Mouse (Mus musculus) embryonic facial prominence, embryonic 14.5 days (tissue): ENCODE measurements around the gene Mcm3ap. TPM values are rescaled to one million over a fixed set of nuclear protein-coding genes. Genes with fewer than 3 reads are reported as not detected.

Source experiments
- ATAC-seq: fragments of 200-750 bp; cut with Nextera tagmentation; 2 replicates; pipeline ENCODE4 v1.8.0; 2017; ENCODE audit warnings: low read depth, moderate number of reproducible peaks, moderate TSS enrichment
- DNase-seq: peaks from one replicate; pipeline ENCODE4 v3.0.0-alpha.2; 2015; ENCODE audit warnings: low spot score
- H3K27ac ChIP-seq: fragments of 300-500 bp; sonication (generic); replicated peaks from 2 replicates; pipeline ENCODE4 v1.5.1; 2014; ENCODE audit warnings: low read depth, mild to moderate bottlenecking, low read length, moderate library complexity
- H3K27me3 ChIP-seq: fragments of 300-500 bp; sonication (generic); replicated peaks from 2 replicates; pipeline ENCODE4 v1.6.1; 2014; ENCODE audit warnings: low read length; ENCODE audit not compliant: control insufficient read depth, insufficient read depth
- H3K36me3 ChIP-seq: fragments of 300-500 bp; sonication (generic); 2 replicates; pipeline ENCODE4 v1.6.1; 2014; ENCODE audit warnings: low read length, mixed read lengths; ENCODE audit not compliant: control insufficient read depth, insufficient read depth
- H3K4me1 ChIP-seq: fragments of 300-500 bp; sonication (generic); 2 replicates; pipeline ENCODE4 v1.6.1; 2014; ENCODE audit warnings: antibody characterized with exemption, low read length; ENCODE audit not compliant: control insufficient read depth, insufficient read depth
- H3K4me2 ChIP-seq: fragments of 300-500 bp; sonication (generic); 2 replicates; pipeline ENCODE4 v1.6.1; 2014; ENCODE audit warnings: low read depth, mild to moderate bottlenecking, low read length, moderate library complexity, mixed read lengths
- H3K4me3 ChIP-seq: fragments of 300-500 bp; sonication (generic); 2 replicates; pipeline ENCODE4 v1.5.1; 2014; ENCODE audit warnings: low read depth, mild to moderate bottlenecking, low read length
- H3K9ac ChIP-seq: fragments of 300-500 bp; sonication (generic); 2 replicates; pipeline ENCODE4 v1.6.1; 2014; ENCODE audit warnings: low read depth, mild to moderate bottlenecking, low read length, moderate library complexity, mixed read lengths
- H3K9me3 ChIP-seq: fragments of 300-500 bp; sonication (generic); 2 replicates; pipeline ENCODE4 v1.6.1; 2016; ENCODE audit warnings: low read length; ENCODE audit not compliant: control insufficient read depth
- WGBS: fragments of 180-500 bp; shearing (Covaris S2); extraction: QIAGEN DNeasy Blood & Tissue Kit; methylation state at CpG from one replicate; pipeline ENCODE4 v1.1.7; 2014; 5-methylcytosine and 5-hydroxymethylcytosine counted together
- polyA plus RNA-seq: library from polyadenylated mRNA; unstranded; fragments of >200 nt; fragmentation: Nextera tagmentation; extraction: Ambion mirVana; gene quantifications from 2 replicates; pipeline ENCODE4 v1.2.1, GENCODE M21; 2014

Gene Mcm3ap
- polyA plus RNA-seq, 1 experiment from 2014 or later: 53.1 TPM

DNA sequence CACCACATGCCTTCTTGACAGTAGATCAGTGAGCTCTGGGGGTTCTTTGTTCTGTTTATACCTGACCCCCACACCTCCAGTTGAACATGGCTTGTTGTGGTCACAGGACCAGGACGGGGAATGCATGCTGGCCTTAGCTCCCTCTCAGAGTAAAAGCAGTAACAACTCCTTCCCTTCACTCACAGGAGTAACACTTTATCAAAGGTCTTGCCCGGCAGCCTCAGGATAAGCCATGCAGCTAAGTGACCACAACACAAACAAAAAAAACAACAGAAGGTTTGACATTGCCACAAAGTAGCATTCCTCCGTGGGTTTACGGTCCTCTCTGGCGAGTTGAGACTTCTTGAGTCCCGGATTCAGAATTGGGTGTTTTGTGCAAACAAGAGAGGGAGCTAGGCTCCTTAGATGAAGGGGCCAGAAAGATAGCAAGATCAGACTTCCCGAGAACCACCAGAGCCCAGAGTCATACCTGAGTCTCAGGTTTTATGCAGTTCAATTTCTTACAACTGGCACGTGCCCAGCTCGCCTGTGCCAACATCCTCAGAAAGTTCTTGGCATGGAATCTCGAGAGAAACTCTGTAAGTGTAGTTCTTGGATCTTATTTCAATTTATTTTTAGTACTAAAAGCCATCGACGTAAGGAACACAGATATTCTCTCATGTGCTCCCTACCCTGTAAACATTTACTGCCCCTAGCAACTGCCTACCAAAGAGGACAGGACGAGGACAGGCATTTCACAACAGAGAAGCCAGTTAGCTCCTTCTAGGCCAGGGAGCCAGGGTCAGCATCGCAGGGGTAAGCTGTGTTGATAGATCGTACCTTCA, 21.1 kb upstream of the Mcm3ap start:
- Histone ChIP-seq H3K4me3 (no peak overlapping the region), H3K4me2 (no peak overlapping the region), H3K9me3 (no peaks in the 10 kb centered on the region), H3K27me3 (no peaks in the 10 kb centered on the region), H3K4me1 (no peaks in the 10 kb centered on the region), H3K27ac (no peak overlapping the region), H3K9ac (no peak overlapping the region), H3K36me3 (no peaks in the 10 kb centered on the region)
- ATAC-seq (no peak), DNase-seq (peak; percentile 35)
- 68% methylated on average over 15 of the region's 15 CpGs for WGBS

GRCm38 (mm10) chr10:76448851-76449250, 19.9 kb upstream of the Mcm3ap start, which contains the start of gene 2610028H24Rik:
2610028H24Rik (plus strand) TSS chr10:76449081.
- WGBS: 56% methylated on average over 5 of the region's 5 CpGs
- Histone ChIP-seq H3K4me3 (no peak within 1 kb of the TSS), H3K9me3 (no peaks in the 10 kb centered on the region), H3K27ac (no peak within 1 kb of the TSS), H3K36me3 (no peaks in the 10 kb centered on the region), H3K9ac (no peak within 1 kb of the TSS), H3K27me3 (no peaks in the 10 kb centered on the region), H3K4me1 (no peaks in the 10 kb centered on the region), H3K4me2 (no peak within 1 kb of the TSS)
- DNase-seq (no peak), ATAC-seq (no peak)

DNA sequence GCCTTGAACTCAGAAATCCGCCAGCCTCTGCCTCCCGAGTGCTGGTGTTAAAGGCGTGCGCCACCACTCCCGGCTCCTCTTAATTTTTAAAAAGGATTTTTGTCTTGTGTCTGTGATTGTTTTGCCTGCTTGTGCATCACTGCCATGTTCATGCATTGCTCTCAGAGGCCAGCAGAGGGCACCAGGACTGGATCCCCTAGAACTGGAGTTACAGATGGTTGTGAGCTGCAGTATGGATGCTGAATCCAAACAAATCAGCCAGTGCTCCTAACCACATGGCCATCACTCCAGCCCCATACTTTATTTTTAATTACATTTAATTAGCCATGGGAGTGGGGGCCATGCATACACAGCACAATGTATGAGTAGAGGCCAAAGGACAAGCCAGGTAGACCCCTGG, 13.4 kb upstream of the Mcm3ap start:
- DNase-seq: peak; percentile 31
- H3K27me3 ChIP-seq: no peaks in the 10 kb centered on the region

DNA sequence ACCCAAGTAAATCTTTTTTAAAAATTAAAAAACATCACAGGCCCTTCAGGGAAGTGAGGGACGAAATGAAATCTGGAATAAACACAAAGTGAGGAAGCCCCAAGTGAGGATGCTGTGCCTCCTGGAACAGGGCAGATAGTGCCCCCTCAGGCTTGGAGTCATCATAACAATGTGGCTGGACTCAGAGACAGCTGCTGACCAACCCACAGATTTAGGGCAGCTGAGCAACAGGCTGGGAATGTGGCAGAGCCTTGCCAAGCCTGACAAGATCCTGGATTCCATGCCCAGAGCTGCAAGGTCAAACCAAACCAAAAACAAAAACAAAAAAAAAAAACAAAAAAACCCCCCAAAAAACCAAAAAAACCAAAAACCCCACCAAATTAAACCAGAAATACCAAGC, 7.5 kb upstream of the Mcm3ap start:
- H3K9ac ChIP-seq: no peak overlapping the region
- peaks cover 6% of the 10 kb centered on the region; the same call in 1 of the 2 replicates for H3K36me3 ChIP-seq
- H3K4me1 ChIP-seq: no peaks in the 10 kb centered on the region
- no peak overlapping the region for H3K4me3 ChIP-seq
- WGBS: 71% methylated on average over 1 of the region's 1 CpGs
- ATAC-seq: no peak
- no peak overlapping the region for H3K4me2 ChIP-seq
- H3K9me3 ChIP-seq: 0 out of 2 replicates have a peak, but pooled peaks cover 9% of the 10 kb centered on the region
- no peaks in the 10 kb centered on the region for H3K27me3 ChIP-seq
- DNase-seq: no peak
- no peak overlapping the region for H3K27ac ChIP-seq

More for the DNA sequence above, 13.4 kb upstream of the Mcm3ap start:
- WGBS: 42% methylated on average over 5 of the region's 5 CpGs
- no peak overlapping the region for H3K27ac ChIP-seq
- no peak for ATAC-seq
- H3K4me3 ChIP-seq: no peak overlapping the region
- H3K4me2 ChIP-seq: no peak overlapping the region
- H3K36me3 ChIP-seq: no peaks in the 10 kb centered on the region
- H3K9ac ChIP-seq: no peak overlapping the region
- H3K4me1 ChIP-seq: no peaks in the 10 kb centered on the region
- H3K9me3 ChIP-seq: 0 out of 2 replicates have a peak, but pooled peaks cover 9% of the 10 kb centered on the region

DNA sequence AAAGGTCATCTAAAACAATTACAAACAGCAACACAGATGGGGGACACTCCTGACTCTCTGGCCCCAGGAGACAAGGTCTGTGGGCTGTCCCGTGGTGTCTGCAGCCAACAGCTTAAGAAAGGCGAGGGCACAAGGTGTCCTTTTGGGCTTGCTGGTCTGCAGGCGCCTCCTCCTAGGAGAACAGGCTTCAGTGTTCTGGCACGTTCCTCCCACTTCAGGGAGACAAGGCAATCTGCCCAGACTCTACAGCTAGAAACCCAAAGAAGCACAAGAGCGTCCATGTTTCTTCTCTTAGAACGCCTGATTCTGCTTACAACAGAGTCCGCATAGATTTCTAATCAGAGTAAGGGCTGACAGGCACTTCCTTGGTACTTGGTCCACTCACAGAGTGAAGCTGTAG, 6.4 kb upstream of the Mcm3ap start:
- H3K36me3 ChIP-seq: peaks cover 6% of the 10 kb centered on the region; the same call in 1 of the 2 replicates
- 0 out of 2 replicates have a peak, but pooled peaks cover 9% of the 10 kb centered on the region for H3K9me3 ChIP-seq
- H3K4me3 ChIP-seq: no peak overlapping the region
- DNase-seq: no peak
- no peaks in the 10 kb centered on the region for H3K27me3 ChIP-seq
- H3K4me1 ChIP-seq: no peaks in the 10 kb centered on the region
- 87% methylated on average over 7 of the region's 7 CpGs for WGBS
- no peak overlapping the region for H3K27ac ChIP-seq
- no peak overlapping the region for H3K9ac ChIP-seq
- ATAC-seq: no peak
- no peak overlapping the region for H3K4me2 ChIP-seq

GRCm38 (mm10) chr10:76462721-76463120, 6.0 kb upstream of the Mcm3ap start:
- ATAC-seq: no peak
- no peak overlapping the region for H3K27ac ChIP-seq

GRCm38 (mm10) chr10:76473759-76474158, 5.0 kb downstream of the Mcm3ap start:
- DNase-seq (no peak), ATAC-seq (no peak)
- Histone ChIP-seq H3K36me3 (peaks cover 66% of the 10 kb centered on the region), H3K9ac (no peak overlapping the region), H3K27ac (no peak overlapping the region), H3K4me3 (no peak overlapping the region), H3K4me2 (no peak overlapping the region), H3K9me3 (no peaks in the 10 kb centered on the region), H3K27me3 (no peaks in the 10 kb centered on the region), H3K4me1 (no peaks in the 10 kb centered on the region)
- WGBS: 89% methylated on average over 5 of the region's 5 CpGs

More at GRCm38 (mm10) chr10:76462721-76463120, 6.0 kb upstream of the Mcm3ap start:
- no peak for DNase-seq
- Histone ChIP-seq H3K4me2 (no peak overlapping the region), H3K27me3 (no peaks in the 10 kb centered on the region), H3K9me3 (0 out of 2 replicates have a peak, but pooled peaks cover 9% of the 10 kb centered on the region), H3K36me3 (peaks cover 6% of the 10 kb centered on the region; the same call in 1 of the 2 replicates), H3K9ac (no peak overlapping the region), H3K4me3 (no peak overlapping the region), H3K4me1 (no peaks in the 10 kb centered on the region)
- WGBS: 84% methylated on average over 6 of the region's 6 CpGs

- DNase-seq (no peak), ATAC-seq (no peak)
These were observed 12.1 kb downstream of the Mcm3ap start for GRCm38 (mm10) chr10:76480851-76481250.

More at GRCm38 (mm10) chr10:76480851-76481250, 12.1 kb downstream of the Mcm3ap start:
- no peak overlapping the region for H3K27ac ChIP-seq
- no peaks in the 10 kb centered on the region for H3K27me3 ChIP-seq
- H3K9me3 ChIP-seq: no peaks in the 10 kb centered on the region
- H3K4me2 ChIP-seq: no peak overlapping the region
- 85% methylated on average over 13 of the region's 13 CpGs for WGBS
- no peak overlapping the region for H3K4me3 ChIP-seq
- no peaks in the 10 kb centered on the region for H3K4me1 ChIP-seq
- peaks cover 95% of the 10 kb centered on the region for H3K36me3 ChIP-seq
- H3K9ac ChIP-seq: no peak overlapping the region
